Mouse (Mus musculus): ENCODE measurements around the gene Ppox.

DNA sequence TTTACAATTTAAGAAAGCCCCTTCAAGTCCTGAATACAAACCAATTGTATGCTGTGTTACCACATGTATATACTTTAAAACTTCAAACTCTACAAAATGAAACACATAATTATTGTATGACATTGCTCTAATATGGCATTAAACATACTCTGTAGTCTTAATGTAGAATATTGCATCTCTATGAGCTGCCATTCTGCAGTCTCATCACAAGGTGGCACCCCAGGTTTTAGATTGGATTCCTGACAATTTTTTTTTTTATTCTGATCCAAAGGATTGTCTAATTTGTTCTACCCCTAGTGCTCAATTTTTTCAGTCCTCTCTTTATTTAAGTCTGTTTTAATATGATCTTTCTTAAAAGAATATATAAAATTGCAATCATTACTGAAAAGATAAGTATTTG, 40.4 kb upstream of the Ppox start:
- no peak for TF ChIP-seq CTCF (IDR thresholded peaks at IDR 0.05; ENCODE audit: control insufficient read depth, insufficient read depth, insufficient read length)
- TF ChIP-seq CEBPB (IDR thresholded peaks at IDR 0.05; ENCODE audit: low read depth), result no peak
- TF ChIP-seq FOSL1 (IDR thresholded peaks at IDR 0.05; ENCODE audit: insufficient read depth, low read length, poor library complexity, severe bottlenecking), result no peak
- TF ChIP-seq MYOG (IDR thresholded peaks at IDR 0.05; ENCODE audit: control insufficient read depth, extremely low read depth, insufficient read length), result no peak
- no peak for TF ChIP-seq USF1 (IDR thresholded peaks at IDR 0.05; ENCODE audit: low read depth)
